Comparison of ENCODE assay signal across 8 mouse cellular contexts in the genomic region with DNA sequence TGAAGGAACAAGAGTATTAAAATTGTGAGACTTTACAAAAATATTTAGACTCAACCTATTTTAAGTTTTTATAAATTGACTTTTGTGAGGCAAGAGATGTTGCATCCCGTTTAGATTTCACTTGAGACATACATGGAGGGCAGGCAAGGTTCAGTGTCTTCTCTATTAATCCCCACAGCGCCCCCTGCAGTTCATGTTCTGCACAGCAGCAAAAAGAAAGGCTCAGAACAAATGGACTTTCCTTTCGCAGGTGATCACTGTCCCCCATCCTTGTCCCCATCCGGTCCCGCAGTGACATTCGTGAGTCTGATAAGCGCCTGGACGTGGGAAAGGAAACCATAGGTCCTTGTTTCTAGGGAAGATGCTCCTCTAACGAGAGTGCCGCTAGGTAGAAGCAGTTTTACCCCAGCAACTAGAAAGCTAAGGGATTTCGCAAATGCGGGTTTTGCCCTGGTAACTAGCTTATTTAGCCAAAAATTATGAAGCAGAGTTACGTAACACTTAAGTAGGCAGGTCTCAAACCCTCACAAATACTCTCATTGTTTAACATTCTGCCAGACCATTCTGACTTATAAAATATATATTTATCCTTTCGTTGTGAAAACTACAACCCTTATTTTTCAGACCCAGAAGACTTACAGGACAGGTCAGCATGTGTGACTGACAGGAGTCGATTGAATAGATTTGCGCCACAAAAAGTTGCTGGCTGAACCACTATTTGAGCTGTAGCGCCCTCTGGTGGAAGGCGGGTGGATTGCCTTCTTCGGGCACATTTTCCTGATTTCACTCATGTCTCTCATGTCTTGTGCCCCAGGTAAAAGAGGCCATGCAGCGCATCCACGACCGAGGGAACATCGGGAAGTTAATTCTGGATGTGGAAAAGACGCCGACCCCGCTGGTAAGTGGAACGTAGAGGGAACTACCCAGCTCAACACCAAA. TPM values are rescaled to one million over a fixed set of nuclear protein-coding genes. Genes with fewer than 3 reads are reported as not detected.
DNase-seq lines count a peak whose midpoint lies in the region; ATAC-seq and TF ChIP-seq lines count a peak whose summit lies in the region.

No protein-coding gene starts in this region.

- no peak for TF ChIP-seq POLR2A in testis, adult 2 months (IDR thresholded peaks at IDR 0.05; ENCODE audit: control insufficient read depth, low read depth, low read length)

- no peaks in the 10 kb centered on the region for H3K36me3 ChIP-seq in embryonic facial prominence, embryonic 14.5 days (ENCODE audit: control insufficient read depth, insufficient read depth, low read length)
- no peaks in the 10 kb centered on the region for H3K36me3 ChIP-seq in heart, embryonic 11.5 days (ENCODE audit: control insufficient read depth, insufficient read depth, low read length)
- no peaks in the 10 kb centered on the region for H3K36me3 ChIP-seq in liver, embryonic 14.5 days (replicated peaks; ENCODE audit: control insufficient read depth, insufficient read depth, low read depth)
- H3K36me3 ChIP-seq in neural tube, embryonic 13.5 days = no peaks in the 10 kb centered on the region
- no peaks in the 10 kb centered on the region for H3K36me3 ChIP-seq in testis, adult 2 months (ENCODE audit: control insufficient read depth, insufficient read depth, low read length)

- DNase-seq in B cell, adult 2 months = peak; percentile 55 to 62
- DNase-seq in adrenal gland, postnatal 4 days (ENCODE audit: low spot score in 2 of 2) = peak; percentile 52 to 62
- DNase-seq in embryonic facial prominence, embryonic 14.5 days (ENCODE audit: low spot score) = peak; percentile 73
- peak; percentile 67 for DNase-seq in kidney, postnatal 14 days
- DNase-seq in liver, embryonic 14.5 days (ENCODE audit: low read depth in 3 of 3, low spot score in 3 of 3) = peak; percentile 11 to 38 (median 24)

- H3K4me3 ChIP-seq in embryonic facial prominence, embryonic 14.5 days (ENCODE audit: low read depth, low read length) = no peak overlapping the region
- H3K4me3 ChIP-seq in heart, embryonic 11.5 days (ENCODE audit: low read depth, low read length) = no peak overlapping the region
- no peak overlapping the region for H3K4me3 ChIP-seq in liver, embryonic 14.5 days (ENCODE audit: insufficient read depth in 1 of 2, low read depth in 2 of 2, low read length in 2 of 2)
- no peak overlapping the region for H3K4me3 ChIP-seq in neural tube, embryonic 13.5 days
- peak overlapping the region; percentile 18; the same call in 1 of the 2 replicates for H3K4me3 ChIP-seq in testis, adult 2 months (ENCODE audit: control insufficient read depth, low read depth, low read length)

- H3K4me2 ChIP-seq in embryonic facial prominence, embryonic 14.5 days (ENCODE audit: low read depth, low read length) = peak overlapping the region; percentile 42
- 0 out of 2 replicates have a peak overlapping the region, but pooled peaks have one; percentile 23 for H3K4me2 ChIP-seq in heart, embryonic 11.5 days
- no peak overlapping the region for H3K4me2 ChIP-seq in liver, embryonic 14.5 days (ENCODE audit: low read depth)
- peak overlapping the region; percentile 25; the same call in 1 of the 2 replicates for H3K4me2 ChIP-seq in neural tube, embryonic 13.5 days

- peak; percentile 87 for TF ChIP-seq CTCF in liver, embryonic 14.5 days (IDR thresholded peaks at IDR 0.05; ENCODE audit: low read depth)
- peak; percentile 97 for TF ChIP-seq CTCF in testis, adult 2 months (IDR thresholded peaks at IDR 0.05; ENCODE audit: control insufficient read depth, insufficient read depth, insufficient replicate concordance, low read depth, low read length)

- H3K9me3 ChIP-seq in embryonic facial prominence, embryonic 14.5 days (ENCODE audit: control insufficient read depth, low read length) = no peaks in the 10 kb centered on the region
- no peaks in the 10 kb centered on the region for H3K9me3 ChIP-seq in heart, embryonic 11.5 days (replicated peaks; ENCODE audit: control insufficient read depth, low read length)
- no peaks in the 10 kb centered on the region for H3K9me3 ChIP-seq in liver, embryonic 14.5 days (ENCODE audit: control insufficient read depth, low read length)
- no peaks in the 10 kb centered on the region for H3K9me3 ChIP-seq in neural tube, embryonic 13.5 days

- ATAC-seq in embryonic facial prominence, embryonic 14.5 days (ENCODE audit: low read depth) = no peak
- ATAC-seq in heart, embryonic 11.5 days (replicated peaks; ENCODE audit: insufficient number of reproducible peaks, low FRiP score, low TSS enrichment) = no peak
- ATAC-seq in liver, embryonic 14.5 days (ENCODE audit: insufficient read depth) = no peak
- peak; percentile 47; the same call in 1 of the 2 replicates for ATAC-seq in neural tube, embryonic 13.5 days (ENCODE audit: low read depth)

- no peak overlapping the region for H3K9ac ChIP-seq in embryonic facial prominence, embryonic 14.5 days (ENCODE audit: low read depth, low read length)
- no peak overlapping the region for H3K9ac ChIP-seq in heart, embryonic 11.5 days (ENCODE audit: low read depth, low read length)
- no peak overlapping the region for H3K9ac ChIP-seq in liver, embryonic 14.5 days (replicated peaks)
- H3K9ac ChIP-seq in neural tube, embryonic 13.5 days = no peak overlapping the region

- H3K27ac ChIP-seq in embryonic facial prominence, embryonic 14.5 days (replicated peaks; ENCODE audit: low read depth, low read length) = no peak overlapping the region
- no peak overlapping the region for H3K27ac ChIP-seq in heart, embryonic 11.5 days (ENCODE audit: low read depth, low read length)
- no peak overlapping the region for H3K27ac ChIP-seq in liver, embryonic 14.5 days
- peak overlapping the region; percentile 68 for H3K27ac ChIP-seq in neural tube, embryonic 13.5 days (replicated peaks)
- H3K27ac ChIP-seq in testis, adult 2 months (ENCODE audit: control insufficient read depth, insufficient read depth, low read depth, low read length) = no peak overlapping the region

- no peaks in the 10 kb centered on the region for H3K4me1 ChIP-seq in embryonic facial prominence, embryonic 14.5 days (ENCODE audit: control insufficient read depth, insufficient read depth, low read length)
- no peaks in the 10 kb centered on the region for H3K4me1 ChIP-seq in heart, embryonic 11.5 days (ENCODE audit: control insufficient read depth, insufficient read depth, low read length)
- no peaks in the 10 kb centered on the region for H3K4me1 ChIP-seq in liver, embryonic 14.5 days (replicated peaks; ENCODE audit: control insufficient read depth in 2 of 2, insufficient read depth in 2 of 2, low read length in 1 of 2)
- H3K4me1 ChIP-seq in neural tube, embryonic 13.5 days (replicated peaks) = peaks cover 5% of the 10 kb centered on the region; the same call in 1 of the 2 replicates
- peaks cover 2% of the 10 kb centered on the region for H3K4me1 ChIP-seq in testis, adult 2 months (ENCODE audit: control insufficient read depth, insufficient read depth, low read length)

- TF ChIP-seq EP300 in liver, embryonic 14.5 days (IDR thresholded peaks at IDR 0.05; ENCODE audit: low read depth) = no peak

- no peaks in the 10 kb centered on the region for H3K27me3 ChIP-seq in embryonic facial prominence, embryonic 14.5 days (replicated peaks; ENCODE audit: control insufficient read depth, insufficient read depth, low read length)
- H3K27me3 ChIP-seq in heart, embryonic 11.5 days (ENCODE audit: control insufficient read depth, insufficient read depth, low read length) = no peaks in the 10 kb centered on the region
- H3K27me3 ChIP-seq in liver, embryonic 14.5 days (ENCODE audit: control insufficient read depth, insufficient read depth, low read length) = no peaks in the 10 kb centered on the region
- H3K27me3 ChIP-seq in neural tube, embryonic 13.5 days = no peaks in the 10 kb centered on the region
- H3K27me3 ChIP-seq in testis, adult 2 months (ENCODE audit: control insufficient read depth, insufficient read depth, low read length) = no peaks in the 10 kb centered on the region

- WGBS in embryonic facial prominence, embryonic 14.5 days = 39% methylated on average over 27 of the region's 27 CpGs
- 35% methylated on average over 27 of the region's 27 CpGs for WGBS in heart, embryonic 11.5 days (ENCODE audit: insufficient replicate concordance)
- 27% methylated on average over 27 of the region's 27 CpGs for WGBS in liver, embryonic 14.5 days (ENCODE audit: insufficient replicate concordance)
- WGBS in neural tube, embryonic 13.5 days = 35% methylated on average over 27 of the region's 27 CpGs

RNA-seq across cellular contexts. Expression of gene Clec3a, which starts 48.6 kb away (rescaled TPM):
- total RNA-seq in adrenal gland, postnatal 4 days (2021) = not detected
- polyA plus RNA-seq in embryonic facial prominence, embryonic 14.5 days (2014; fragmentation: Nextera tagmentation; extraction: Ambion mirVana) = 2.1 and 3.3 TPM in 2 replicates
- polyA plus RNA-seq in heart, embryonic 11.5 days (2014; fragmentation: Nextera tagmentation; extraction: Ambion mirVana) = not detected in 2 replicates
- not detected in 2 replicates for polyA plus RNA-seq in liver, embryonic 14.5 days (2012; rRNA removed)
- not detected in 2 replicates for polyA plus RNA-seq in liver, embryonic 14.5 days (2014; fragmentation: Nextera tagmentation; extraction: Ambion mirVana)
- polyA plus RNA-seq in neural tube, embryonic 13.5 days (2015; fragmentation: Nextera tagmentation; extraction: Ambion mirVana) = not detected in 2 replicates
- polyA plus RNA-seq in testis, adult 2 months (2012; rRNA removed) = not detected in 2 replicates
